Mouse (Mus musculus) spleen, adult 2 months (tissue): ENCODE measurements around the gene Dhrs4.

Experiments used
- CTCF ChIP-seq: fragments of 200-500 bp; IDR thresholded peaks from 2 replicates; pipeline ENCODE4 v1.5.1; 2011; ENCODE audit warnings: mild to moderate bottlenecking, inconsistent platforms; ENCODE audit not compliant: insufficient read depth, insufficient read length, insufficient replicate concordance; ENCODE audit errors: extremely low read depth
- POLR2A ChIP-seq: fragments of 200-500 bp; IDR thresholded peaks from 2 replicates; pipeline ENCODE4 v1.6.1; 2011; ENCODE audit warnings: low read depth, low read length, inconsistent platforms

GRCm38 (mm10) chr14:55510125-55510731, 31.7 kb downstream of the Dhrs4 start, which contains the start of gene Cpne6:
- TF ChIP-seq CTCF (no peak), POLR2A (no peak)
